Mouse (Mus musculus): ENCODE results near the gene Pink1.

DNA sequence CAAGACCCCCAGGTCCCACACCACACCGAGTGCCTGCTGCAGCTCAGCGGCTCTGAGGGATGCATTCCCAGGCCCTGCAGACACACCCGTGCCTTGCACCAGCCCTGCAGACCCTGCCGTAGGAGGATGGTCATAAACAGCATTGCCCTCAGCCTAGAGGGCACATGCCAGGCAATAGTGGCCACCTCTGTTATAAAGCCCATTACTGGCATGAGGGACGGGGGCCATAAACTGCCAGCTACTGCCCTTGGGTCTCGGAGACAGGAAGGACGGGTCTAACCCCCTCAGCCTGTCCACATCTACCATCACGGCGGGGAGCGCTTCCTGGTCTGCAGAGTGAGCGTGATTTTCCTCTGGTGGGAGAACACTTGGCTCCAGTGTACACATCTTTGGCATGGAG is 13.1 kb downstream of the Pink1 start:
- TF ChIP-seq POLR2A (IDR thresholded peaks at IDR 0.05; ENCODE audit: control insufficient read depth, low read depth, low read length) (no peak), CTCF (IDR thresholded peaks at IDR 0.05; ENCODE audit: control insufficient read depth, insufficient read depth, insufficient replicate concordance, low read depth, low read length) (no peak)

All from testis, adult 2 months (tissue).